Mouse (Mus musculus) heart, embryonic 11.5 days (tissue): ENCODE results near the gene Nol10. TPM values are rescaled to one million over a fixed set of nuclear protein-coding genes. Genes with fewer than 3 reads are reported as not detected.

Experiments used
- ATAC-seq: fragments of 200-750 bp; cut with Nextera tagmentation; replicated peaks from 2 replicates; pipeline ENCODE4 v1.8.0; 2017; ENCODE audit warnings: moderate library complexity; ENCODE audit not compliant: insufficient number of reproducible peaks, low FRiP score, low TSS enrichment
- H3K27ac ChIP-seq: fragments of 300-500 bp; sonication (generic); 2 replicates; pipeline ENCODE4 v1.5.1; 2014; ENCODE audit warnings: mild to moderate bottlenecking, low read depth, low read length
- H3K27me3 ChIP-seq: fragments of 300-500 bp; sonication (generic); 2 replicates; pipeline ENCODE4 v1.6.1; 2014; ENCODE audit warnings: mild to moderate bottlenecking, low read length, mixed read lengths; ENCODE audit not compliant: control insufficient read depth, insufficient read depth
- H3K36me3 ChIP-seq: fragments of 300-500 bp; sonication (generic); 2 replicates; pipeline ENCODE4 v1.6.1; 2014; ENCODE audit warnings: mild to moderate bottlenecking, low read length, moderate library complexity, mixed read lengths; ENCODE audit not compliant: control insufficient read depth, insufficient read depth
- H3K4me1 ChIP-seq: fragments of 300-500 bp; sonication (generic); 2 replicates; pipeline ENCODE4 v1.6.1; 2014; ENCODE audit warnings: low read length; ENCODE audit not compliant: control insufficient read depth, insufficient read depth
- H3K4me2 ChIP-seq: fragments of 300-500 bp; sonication (generic); 2 replicates; pipeline ENCODE4 v1.6.1; 2014; ENCODE audit warnings: mild to moderate bottlenecking, moderate library complexity
- H3K4me3 ChIP-seq: fragments of 300-500 bp; sonication (generic); 2 replicates; pipeline ENCODE4 v1.5.1; 2014; ENCODE audit warnings: low read depth, low read length
- H3K9ac ChIP-seq: fragments of 300-500 bp; sonication (generic); 2 replicates; pipeline ENCODE4 v1.6.1; 2014; ENCODE audit warnings: mild to moderate bottlenecking, low read depth, low read length, moderate library complexity
- H3K9me3 ChIP-seq: fragments of 300-500 bp; sonication (generic); replicated peaks from 2 replicates; pipeline ENCODE4 v1.6.1; 2016; ENCODE audit warnings: low read length; ENCODE audit not compliant: control insufficient read depth
- WGBS: fragments of 180-500 bp; shearing (Covaris S2); extraction: QIAGEN DNeasy Blood & Tissue Kit; methylation state at CpG from one replicate; pipeline ENCODE4 v1.1.7; 2014; ENCODE audit not compliant: insufficient replicate concordance; 5-methylcytosine and 5-hydroxymethylcytosine counted together
- polyA plus RNA-seq: library from polyadenylated mRNA; unstranded; fragments of >200 nt; fragmentation: Nextera tagmentation; extraction: Ambion mirVana; gene quantifications from 2 replicates; pipeline ENCODE4 v1.2.1, GENCODE M21; 2014

Nol10 gene
- polyA plus RNA-seq, 1 experiment from 2014 or later, result 15.9 TPM

GRCm38 (mm10) chr12:17371589-17372235, 23.5 kb downstream of the Nol10 start:
- 85% methylated on average over 8 of the region's 8 CpGs for WGBS
- H3K4me2 ChIP-seq, result no peak overlapping the region
- no peak overlapping the region for H3K27ac ChIP-seq
- ATAC-seq, result no peak
- H3K4me1 ChIP-seq, result no peaks in the 10 kb centered on the region
- peaks cover 33% of the 10 kb centered on the region for H3K36me3 ChIP-seq
- no peak overlapping the region for H3K9ac ChIP-seq
- H3K4me3 ChIP-seq, result no peak overlapping the region
- no peaks in the 10 kb centered on the region for H3K9me3 ChIP-seq
- no peaks in the 10 kb centered on the region for H3K27me3 ChIP-seq

GRCm38 (mm10) chr12:17372696-17373095, 24.4 kb downstream of the Nol10 start:
- Histone ChIP-seq H3K27ac (no peak overlapping the region), H3K4me2 (no peak overlapping the region), H3K27me3 (no peaks in the 10 kb centered on the region), H3K4me1 (no peaks in the 10 kb centered on the region), H3K9me3 (no peaks in the 10 kb centered on the region), H3K4me3 (no peak overlapping the region), H3K36me3 (peaks cover 36% of the 10 kb centered on the region), H3K9ac (no peak overlapping the region)
- WGBS, result 79% methylated on average over 3 of the region's 3 CpGs
- ATAC-seq, result no peak

- no peak overlapping the region for H3K4me2 ChIP-seq
- H3K4me3 ChIP-seq, result no peak overlapping the region
- H3K27me3 ChIP-seq, result no peaks in the 10 kb centered on the region
- H3K9ac ChIP-seq, result no peak overlapping the region
- H3K36me3 ChIP-seq, result peaks cover 33% of the 10 kb centered on the region
- H3K27ac ChIP-seq, result no peak overlapping the region
- no peaks in the 10 kb centered on the region for H3K4me1 ChIP-seq
- no peaks in the 10 kb centered on the region for H3K9me3 ChIP-seq
- no peak for ATAC-seq
- WGBS, result 90% methylated on average over 5 of the region's 5 CpGs
These were observed 25.3 kb downstream of the Nol10 start for GRCm38 (mm10) chr12:17373470-17373975.

DNA sequence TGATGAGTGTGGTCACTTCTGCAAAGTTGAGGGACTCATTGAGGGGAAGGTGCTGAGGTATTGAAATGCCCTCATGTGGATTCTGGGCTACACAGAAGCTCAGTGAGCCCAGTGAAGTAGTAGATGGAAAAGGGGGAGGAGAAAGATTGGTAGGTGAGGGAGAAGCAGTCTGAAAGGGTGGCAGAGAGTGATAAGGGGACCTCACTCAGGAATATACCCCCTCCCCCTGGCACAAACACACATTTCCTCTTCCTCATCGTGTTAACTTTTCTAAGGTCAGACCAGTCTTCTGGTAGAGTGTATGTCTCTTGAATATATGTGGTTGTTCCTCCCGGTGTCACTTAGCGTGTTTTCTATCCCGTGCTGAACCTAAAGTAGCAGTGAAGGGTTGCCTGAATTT, 27.0 kb downstream of the Nol10 start:
- H3K4me3 ChIP-seq, result no peak overlapping the region
- WGBS, result 89% methylated on average over 4 of the region's 4 CpGs

DNA sequence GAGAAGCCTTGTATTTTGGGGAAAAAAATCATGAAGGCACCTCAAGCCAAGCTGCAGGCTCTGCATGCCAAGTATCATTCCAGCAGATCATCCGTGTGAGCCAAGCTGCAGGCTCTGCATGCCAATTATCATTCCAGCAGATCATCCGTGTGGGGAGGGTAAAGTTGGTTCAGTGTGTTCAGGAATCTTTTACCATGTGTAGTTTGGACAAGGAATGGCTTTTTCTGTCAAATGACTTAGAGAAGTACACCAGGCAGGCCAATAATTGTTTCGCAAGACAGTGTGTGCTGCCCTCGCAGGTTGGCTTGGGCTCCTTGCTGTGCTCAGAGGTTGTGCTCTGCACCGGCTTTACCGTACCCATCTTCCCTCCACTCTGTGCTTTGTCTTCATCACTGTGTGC, 28.3 kb downstream of the Nol10 start:
- Histone ChIP-seq H3K4me3 (no peak overlapping the region), H3K27me3 (no peaks in the 10 kb centered on the region), H3K27ac (no peak overlapping the region), H3K36me3 (peaks cover 22% of the 10 kb centered on the region), H3K9me3 (no peaks in the 10 kb centered on the region), H3K4me2 (no peak overlapping the region), H3K4me1 (no peaks in the 10 kb centered on the region), H3K9ac (no peak overlapping the region)
- 90% methylated on average over 6 of the region's 6 CpGs for WGBS
- no peak for ATAC-seq

More for the DNA sequence above, 27.0 kb downstream of the Nol10 start:
- H3K9ac ChIP-seq, result no peak overlapping the region
- H3K4me1 ChIP-seq, result no peaks in the 10 kb centered on the region
- no peaks in the 10 kb centered on the region for H3K27me3 ChIP-seq
- H3K4me2 ChIP-seq, result no peak overlapping the region
- no peaks in the 10 kb centered on the region for H3K9me3 ChIP-seq
- H3K27ac ChIP-seq, result no peak overlapping the region
- ATAC-seq, result no peak
- H3K36me3 ChIP-seq, result peaks cover 28% of the 10 kb centered on the region

GRCm38 (mm10) chr12:17380991-17381390, 32.7 kb downstream of the Nol10 start:
- Histone ChIP-seq H3K9me3 (no peaks in the 10 kb centered on the region), H3K4me3 (no peak overlapping the region), H3K27me3 (no peaks in the 10 kb centered on the region), H3K27ac (no peak overlapping the region), H3K36me3 (peaks cover 12% of the 10 kb centered on the region; the same call in 1 of the 2 replicates), H3K4me2 (no peak overlapping the region), H3K4me1 (no peaks in the 10 kb centered on the region), H3K9ac (no peak overlapping the region)
- ATAC-seq, result no peak
- WGBS, result 83% methylated on average over 6 of the region's 6 CpGs

DNA sequence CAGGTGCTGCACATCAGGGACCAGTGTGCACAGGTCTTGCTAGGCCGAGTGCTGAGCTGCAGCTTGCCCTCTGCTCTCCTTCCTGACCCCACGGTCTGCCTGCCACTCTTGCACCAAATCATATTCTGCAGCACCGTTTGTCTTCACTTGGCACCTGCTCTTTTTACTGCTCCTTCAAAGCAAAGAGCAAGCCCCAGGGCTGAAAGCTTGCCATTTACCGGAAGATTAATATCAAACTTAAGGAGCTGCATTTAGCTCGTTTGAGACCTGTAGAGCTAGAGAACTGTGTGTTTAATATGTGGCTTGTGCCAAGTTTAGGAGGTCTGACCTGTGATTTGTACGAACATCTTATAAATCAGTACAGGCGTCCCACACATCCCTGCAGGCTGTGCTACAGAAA, 34.5 kb downstream of the Nol10 start:
- WGBS, result 84% methylated on average over 7 of the region's 7 CpGs
- Histone ChIP-seq H3K4me3 (no peak overlapping the region), H3K4me2 (no peak overlapping the region), H3K27ac (no peak overlapping the region), H3K27me3 (no peaks in the 10 kb centered on the region), H3K9me3 (no peaks in the 10 kb centered on the region), H3K36me3 (peaks cover 7% of the 10 kb centered on the region; the same call in 1 of the 2 replicates), H3K9ac (no peak overlapping the region), H3K4me1 (no peaks in the 10 kb centered on the region)
- ATAC-seq, result no peak

DNA sequence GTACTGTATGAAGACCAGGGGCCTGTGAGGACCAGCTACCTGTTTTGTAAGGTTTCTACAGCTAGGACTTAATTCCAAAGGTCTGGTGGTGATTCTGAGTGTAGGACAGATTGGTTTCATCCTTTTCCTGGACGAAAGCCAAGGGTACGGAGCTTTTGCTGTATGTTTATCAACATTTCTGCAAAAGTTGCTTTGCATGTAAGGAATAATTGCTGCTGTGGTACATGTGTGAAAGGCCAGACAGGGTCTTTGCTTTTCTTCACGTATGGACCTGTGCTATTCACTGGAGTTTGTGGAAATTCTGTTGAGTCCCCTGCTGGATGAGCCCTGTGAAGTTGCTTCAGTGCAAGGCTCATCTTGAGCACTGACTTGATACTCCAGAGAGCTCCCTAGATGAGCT, 38.6 kb downstream of the Nol10 start:
- 85% methylated on average over 3 of the region's 3 CpGs for WGBS
- Histone ChIP-seq H3K27ac (no peak overlapping the region), H3K4me3 (no peak overlapping the region), H3K9ac (no peak overlapping the region), H3K27me3 (no peaks in the 10 kb centered on the region), H3K36me3 (0 out of 2 replicates have a peak, but pooled peaks cover 3% of the 10 kb centered on the region), H3K4me2 (no peak overlapping the region), H3K4me1 (no peaks in the 10 kb centered on the region), H3K9me3 (no peaks in the 10 kb centered on the region)
- ATAC-seq, result no peak
